Mouse (Mus musculus): ENCODE results near the gene Tymp.

Gene Tymp

GRCm38 (mm10) chr15:89322670-89323522 is 53.9 kb downstream of the Tymp start, which contains the start of gene Adm2:
Adm2 (plus strand) TSS chr15:89322720.
- no peak for TF ChIP-seq GATA4 (IDR thresholded peaks at IDR 0.05; ENCODE audit: insufficient replicate concordance, low read length)

Measured in liver, adult (tissue).